Mouse (Mus musculus) gastrocnemius, postnatal 10 days (tissue): ENCODE data around the gene Slc28a2. TPM values are rescaled to one million over a fixed set of nuclear protein-coding genes. Genes with fewer than 3 reads are reported as not detected.
A peak's percentile ranks its signal among the peaks of the same experiment; 100 is the strongest.
"Not testable (repeated sequence)": the region's sequence is repeated elsewhere in the genome, so short reads cannot be mapped to it uniquely, and the experiment has no call there.

Experiments
- DNase-seq: peaks from one replicate; pipeline ENCODE4 v3.0.0; 2021; ENCODE audit warnings: mixed read lengths
- total RNA-seq, 2 experiments: library from RNA; stranded (reverse); gene quantifications; 2 replicates each; pipeline ENCODE4 v1.2.3; 2021

Slc28a2 gene
- total RNA-seq, 2 experiments from 2014 or later = 7.0 to 11.4 TPM

GRCm38 (mm10) chr2:122467351-122468013 is 41.2 kb downstream of the Slc28a2 start:
- DNase-seq = peak; percentile 95

- no peak for DNase-seq
Observed at GRCm38 (mm10) chr2:122469221-122469620, 42.9 kb downstream of the Slc28a2 start.

GRCm38 (mm10) chr2:122476585-122476984 is 50.3 kb downstream of the Slc28a2 start:
- no peak for DNase-seq

- not testable (repeated sequence) for DNase-seq
Observed at GRCm38 (mm10) chr2:122483787-122484186, 57.5 kb downstream of the Slc28a2 start.

GRCm38 (mm10) chr2:122484641-122485040 is 58.4 kb downstream of the Slc28a2 start, which contains the start of gene Gm14085:
Gene Gm14085, plus strand, starts transcription at chr2:122484941.
- no peak for DNase-seq

- DNase-seq = not testable (repeated sequence)
Observed at GRCm38 (mm10) chr2:122485654-122486053, 59.4 kb downstream of the Slc28a2 start.

- not testable (repeated sequence) for DNase-seq
Observed at GRCm38 (mm10) chr2:122486122-122486521, 59.8 kb downstream of the Slc28a2 start.

- no peak for DNase-seq
Observed at GRCm38 (mm10) chr2:122486674-122487073, 60.4 kb downstream of the Slc28a2 start.

Other genes starting within 250 kb of the Slc28a2 start
- not detected for gene Patl2, start 240.3 kb upstream of the Slc28a2 start, total RNA-seq
- gene Terb2, start 240.2 kb upstream of the Slc28a2 start, total RNA-seq = not detected
- gene Sord, start 191.7 kb upstream of the Slc28a2 start, total RNA-seq = 10 to 100 TPM; 16.5 to 19.1 TPM
- under 1 TPM; 0.33 to 0.34 TPM for gene Duox2, start 128.0 kb upstream of the Slc28a2 start, total RNA-seq
- not detected for gene Duoxa2, start 127.6 kb upstream of the Slc28a2 start, total RNA-seq
- gene Duoxa1, start 112.7 kb upstream of the Slc28a2 start, total RNA-seq = under 1 TPM; 0.31 to 0.79 TPM
- under 1 TPM; 0.19 to 0.43 TPM for gene Duox1, start 110.8 kb upstream of the Slc28a2 start, total RNA-seq
- gene Shf, start 57.3 kb upstream of the Slc28a2 start, total RNA-seq = 1 to 10 TPM; 7.5 to 9.4 TPM
- gene Gm14085, start 58.5 kb downstream of the Slc28a2 start, total RNA-seq = under 1 TPM; 0.19 to 0.36 TPM
- 100 to 1,000 TPM; 181 to 186 TPM for gene Gatm, start 184.8 kb downstream of the Slc28a2 start, total RNA-seq
- gene AA467197, start 210.5 kb downstream of the Slc28a2 start, total RNA-seq = under 1 TPM in 1 of 2 experiments, not detected in 1; 0.34 TPM